Mouse (Mus musculus) embryonic facial prominence, embryonic 11.5 days (tissue): Measurements from ENCODE around the gene Aff3. TPM values are rescaled to one million over a fixed set of nuclear protein-coding genes. Genes with fewer than 3 reads are reported as not detected.

ENCODE experiments used
- ATAC-seq: fragments of 200-750 bp; cut with Nextera tagmentation; replicated peaks from 2 replicates; pipeline ENCODE4 v1.8.0; 2017; ENCODE audit warnings: low read depth; ENCODE audit not compliant: insufficient number of reproducible peaks, low FRiP score, low TSS enrichment
- DNase-seq: peaks from one replicate; pipeline ENCODE4 v3.0.0-alpha.2; 2015; ENCODE audit warnings: low spot score
- H3K27ac ChIP-seq: fragments of 300-500 bp; sonication (generic); replicated peaks from 2 replicates; pipeline ENCODE4 v1.5.1; 2014; ENCODE audit warnings: mild to moderate bottlenecking, low read depth, low read length, control low read depth
- H3K27me3 ChIP-seq: fragments of 300-500 bp; sonication (generic); 2 replicates; pipeline ENCODE4 v1.6.1; 2014; ENCODE audit warnings: mild to moderate bottlenecking, low read length, moderate library complexity, mixed read lengths; ENCODE audit not compliant: control insufficient read depth, insufficient read depth
- H3K36me3 ChIP-seq: fragments of 300-500 bp; sonication (generic); replicated peaks from 2 replicates; pipeline ENCODE4 v1.6.1; 2014; ENCODE audit warnings: low read depth, mild to moderate bottlenecking, low read length, moderate library complexity, mixed read lengths; ENCODE audit not compliant: control insufficient read depth, insufficient read depth
- H3K4me1 ChIP-seq: fragments of 300-500 bp; sonication (generic); 2 replicates; pipeline ENCODE4 v1.6.1; 2014; ENCODE audit warnings: low read length, mixed read lengths; ENCODE audit not compliant: control insufficient read depth, insufficient read depth
- H3K4me2 ChIP-seq: fragments of 300-500 bp; sonication (generic); 2 replicates; pipeline ENCODE4 v1.6.1; 2014; ENCODE audit warnings: low read depth, mild to moderate bottlenecking, control low read depth, low read length, moderate library complexity
- H3K4me3 ChIP-seq: fragments of 300-500 bp; sonication (generic); 2 replicates; pipeline ENCODE4 v1.5.1; 2014; ENCODE audit warnings: low read depth, low read length, control low read depth
- H3K9ac ChIP-seq: fragments of 300-500 bp; sonication (generic); replicated peaks from 2 replicates; pipeline ENCODE4 v1.6.1; 2014; ENCODE audit warnings: mild to moderate bottlenecking, control low read depth, low read length
- H3K9me3 ChIP-seq: fragments of 300-500 bp; sonication (generic); replicated peaks from 2 replicates; pipeline ENCODE4 v1.6.1; 2016; ENCODE audit warnings: mild to moderate bottlenecking, low read length, inconsistent platforms, mixed read lengths; ENCODE audit not compliant: control insufficient read depth
- WGBS: fragments of 180-500 bp; shearing (Covaris S2); extraction: QIAGEN DNeasy Blood & Tissue Kit; methylation state at CpG from one replicate; pipeline ENCODE4 v1.1.7; 2014; 5-methylcytosine and 5-hydroxymethylcytosine counted together
- polyA plus RNA-seq: library from polyadenylated mRNA; unstranded; fragments of >200 nt; fragmentation: Nextera tagmentation; extraction: Ambion mirVana; gene quantifications from 2 replicates; pipeline ENCODE4 v1.2.1, GENCODE M21; 2014

Gene Aff3
- polyA plus RNA-seq, 1 experiment from 2014 or later: 17.5 TPM

- peak; percentile 27 for DNase-seq
- H3K4me1 ChIP-seq: no peaks in the 10 kb centered on the region
- no peaks in the 10 kb centered on the region; the same call in 1 of the 2 replicates for H3K36me3 ChIP-seq
- H3K27ac ChIP-seq: no peak overlapping the region
- ATAC-seq: no peak
- H3K9ac ChIP-seq: no peak overlapping the region
- no peak overlapping the region for H3K4me2 ChIP-seq
- 95% methylated on average over 3 of the region's 3 CpGs for WGBS
- no peak overlapping the region for H3K4me3 ChIP-seq
- H3K27me3 ChIP-seq: no peaks in the 10 kb centered on the region
- peaks cover 8% of the 10 kb centered on the region for H3K9me3 ChIP-seq
Measured at GRCm38 (mm10) chr1:38225166-38225565, 439.6 kb downstream of the Aff3 start.

- DNase-seq: no peak
- peaks cover 8% of the 10 kb centered on the region for H3K9me3 ChIP-seq
- H3K27ac ChIP-seq: no peak overlapping the region
- no peaks in the 10 kb centered on the region; the same call in 1 of the 2 replicates for H3K36me3 ChIP-seq
- 83% methylated on average over 1 of the region's 1 CpGs for WGBS
- no peaks in the 10 kb centered on the region for H3K4me1 ChIP-seq
- ATAC-seq: no peak
- no peak overlapping the region for H3K4me2 ChIP-seq
- H3K9ac ChIP-seq: no peak overlapping the region
- no peaks in the 10 kb centered on the region for H3K27me3 ChIP-seq
- H3K4me3 ChIP-seq: no peak overlapping the region
Measured at GRCm38 (mm10) chr1:38222160-38222559, 442.6 kb downstream of the Aff3 start.

GRCm38 (mm10) chr1:38221431-38221830, 443.3 kb downstream of the Aff3 start:
- Histone ChIP-seq H3K4me2 (no peak overlapping the region), H3K4me3 (no peak overlapping the region), H3K27ac (no peak overlapping the region), H3K4me1 (no peaks in the 10 kb centered on the region), H3K9me3 (peaks cover 8% of the 10 kb centered on the region), H3K9ac (no peak overlapping the region), H3K27me3 (no peaks in the 10 kb centered on the region), H3K36me3 (no peaks in the 10 kb centered on the region; the same call in 1 of the 2 replicates)
- WGBS: 93% methylated on average over 8 of the region's 8 CpGs
- no peak for DNase-seq
- ATAC-seq: no peak

DNA sequence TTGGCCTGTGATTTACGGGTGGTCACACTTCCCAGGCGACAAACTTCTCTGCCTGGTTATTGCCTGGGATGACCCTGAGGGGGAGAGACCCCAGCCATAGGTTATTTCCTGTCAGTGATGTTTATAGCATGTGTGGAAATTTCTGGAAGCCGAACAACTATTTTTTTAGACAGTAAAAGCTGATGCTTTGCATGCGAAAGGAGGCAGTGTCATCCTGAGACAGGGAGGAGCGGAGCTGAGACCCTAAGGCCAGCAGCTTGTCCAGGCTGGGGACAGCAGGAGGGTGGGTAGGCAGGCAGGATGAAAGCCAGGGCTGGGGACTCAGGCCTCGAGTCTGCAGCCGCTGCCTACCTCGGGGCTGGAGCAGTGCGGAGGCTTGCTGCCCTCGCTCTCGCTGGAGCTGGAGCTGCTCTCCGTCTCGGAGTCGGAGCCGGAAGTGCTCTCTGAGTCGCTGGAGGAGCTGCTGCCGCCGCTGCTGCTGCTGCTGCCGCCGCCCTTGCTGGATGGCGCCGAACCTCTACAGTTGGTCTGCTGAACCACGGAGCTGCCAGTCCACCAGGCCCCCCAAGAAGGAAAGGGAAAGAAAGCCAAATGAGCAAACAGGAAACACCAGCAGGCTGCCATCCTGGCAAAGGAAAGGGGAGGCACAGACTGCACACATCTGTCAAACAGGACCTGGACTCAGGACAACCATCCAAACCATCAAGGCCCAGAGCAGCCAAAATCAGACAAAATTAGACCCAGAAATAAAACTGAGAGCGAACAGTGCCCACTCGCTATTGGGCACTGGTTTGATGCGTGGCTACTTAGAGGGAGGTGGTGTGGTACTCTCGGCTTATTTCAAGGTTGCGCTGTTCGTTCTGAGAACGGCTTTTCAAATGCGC, 446.6 kb downstream of the Aff3 start:
- Histone ChIP-seq H3K9me3 (no peaks in the 10 kb centered on the region), H3K4me2 (no peak overlapping the region), H3K36me3 (no peaks in the 10 kb centered on the region), H3K9ac (no peak overlapping the region), H3K4me3 (no peak overlapping the region), H3K27me3 (no peaks in the 10 kb centered on the region), H3K27ac (no peak overlapping the region), H3K4me1 (no peaks in the 10 kb centered on the region)
- no peak for ATAC-seq
- WGBS: 75% methylated on average over 31 of the region's 31 CpGs
- no peak for DNase-seq

DNA sequence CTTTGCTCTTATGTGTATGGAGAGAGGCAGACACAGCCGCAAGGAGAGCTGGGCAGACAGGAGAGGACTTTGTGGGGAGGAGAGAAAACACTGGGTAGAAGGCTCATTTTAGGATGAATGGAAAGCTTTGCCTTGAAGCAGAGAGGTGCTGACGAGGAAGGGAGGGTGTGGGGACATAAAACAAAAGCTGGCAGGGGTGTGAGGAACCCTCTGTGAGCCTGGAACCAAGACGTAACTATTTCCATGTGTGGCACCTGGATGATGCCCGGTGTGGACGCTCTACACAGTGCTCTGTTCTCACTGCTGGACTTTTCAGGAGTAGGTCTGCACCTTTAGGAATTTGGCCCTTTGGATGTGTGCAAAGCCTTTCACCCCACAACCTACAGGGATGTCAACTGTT, 447.7 kb downstream of the Aff3 start:
- DNase-seq: no peak
- H3K4me2 ChIP-seq: no peak overlapping the region
- H3K4me3 ChIP-seq: no peak overlapping the region
- no peak overlapping the region for H3K27ac ChIP-seq
- 60% methylated on average over 5 of the region's 5 CpGs for WGBS
- H3K27me3 ChIP-seq: no peaks in the 10 kb centered on the region
- no peak overlapping the region for H3K9ac ChIP-seq
- H3K36me3 ChIP-seq: no peaks in the 10 kb centered on the region
- no peaks in the 10 kb centered on the region for H3K9me3 ChIP-seq
- H3K4me1 ChIP-seq: no peaks in the 10 kb centered on the region
- no peak for ATAC-seq

- DNase-seq (no peak), ATAC-seq (no peak)
Measured at GRCm38 (mm10) chr1:38213377-38213776, 451.4 kb downstream of the Aff3 start.

DNA sequence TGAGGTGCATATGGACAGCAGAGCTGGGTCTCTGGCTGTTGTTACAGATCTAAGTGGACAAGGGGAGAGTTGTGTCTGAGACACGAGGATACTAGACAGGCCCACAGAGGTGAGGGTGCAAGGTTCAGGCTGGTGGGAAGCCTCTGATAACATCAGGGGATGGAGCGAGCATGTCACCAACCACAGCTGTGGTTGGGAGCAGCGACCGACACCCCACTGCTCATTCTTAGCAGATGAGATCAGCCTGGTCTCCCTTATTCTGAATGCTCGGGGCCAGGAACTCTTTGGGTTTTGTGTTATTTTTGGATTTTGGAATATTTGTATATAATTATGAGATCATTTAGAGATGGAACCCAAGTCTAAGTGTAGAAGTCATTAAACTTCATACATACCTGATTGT, 452.4 kb downstream of the Aff3 start:
- H3K9ac ChIP-seq: no peak overlapping the region
- no peaks in the 10 kb centered on the region for H3K9me3 ChIP-seq
- DNase-seq (no peak), ATAC-seq (no peak)
- WGBS: 69% methylated on average over 5 of the region's 5 CpGs
- H3K4me3 ChIP-seq: no peak overlapping the region
- H3K36me3 ChIP-seq: peaks cover 2% of the 10 kb centered on the region; the same call in 1 of the 2 replicates
- no peak overlapping the region for H3K27ac ChIP-seq
- H3K27me3 ChIP-seq: no peaks in the 10 kb centered on the region
- H3K4me2 ChIP-seq: no peak overlapping the region
- no peaks in the 10 kb centered on the region for H3K4me1 ChIP-seq

More at GRCm38 (mm10) chr1:38213377-38213776, 451.4 kb downstream of the Aff3 start:
- WGBS: 73% methylated on average over 3 of the region's 3 CpGs
- no peak overlapping the region for H3K4me3 ChIP-seq
- no peak overlapping the region for H3K4me2 ChIP-seq
- no peak overlapping the region for H3K9ac ChIP-seq
- H3K9me3 ChIP-seq: no peaks in the 10 kb centered on the region
- H3K4me1 ChIP-seq: no peaks in the 10 kb centered on the region
- no peak overlapping the region for H3K27ac ChIP-seq
- peaks cover 2% of the 10 kb centered on the region; the same call in 1 of the 2 replicates for H3K36me3 ChIP-seq
- H3K27me3 ChIP-seq: no peaks in the 10 kb centered on the region

DNA sequence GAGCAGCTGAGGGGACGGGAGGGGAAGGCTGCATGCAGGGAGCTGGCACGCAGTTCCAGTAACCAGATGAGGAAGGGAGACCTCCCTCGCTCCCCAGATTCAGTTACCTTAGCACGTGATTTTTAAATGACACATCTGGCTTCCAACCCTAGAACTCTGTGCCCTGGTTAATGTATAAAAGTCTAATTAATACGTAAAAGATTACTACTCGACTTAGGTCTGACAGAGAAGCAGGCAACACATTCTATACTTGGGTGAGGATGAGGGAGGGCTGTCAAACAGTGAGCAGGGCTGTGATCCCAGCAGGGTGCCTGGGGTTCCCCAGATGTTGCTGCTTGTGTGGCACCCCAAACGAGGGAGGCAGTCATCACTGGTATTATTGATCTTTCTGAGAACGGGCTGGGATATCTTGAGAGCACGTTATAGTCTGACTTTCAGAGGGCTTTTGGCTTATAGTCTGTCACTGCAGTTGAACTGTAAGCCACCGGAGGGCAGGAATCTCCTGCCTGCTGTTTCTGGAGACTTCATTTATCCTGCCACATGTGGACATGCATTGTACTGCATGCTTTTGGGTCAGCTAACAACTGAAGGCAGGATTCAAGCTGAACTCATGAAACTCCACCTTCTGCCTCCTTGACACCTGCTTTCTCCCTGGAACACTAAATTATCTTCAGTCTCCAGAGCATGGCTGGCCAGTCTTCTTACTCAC, 462.1 kb downstream of the Aff3 start:
- no peaks in the 10 kb centered on the region; the same call in 1 of the 2 replicates for H3K36me3 ChIP-seq
- 81% methylated on average over 10 of the region's 10 CpGs for WGBS

More for the DNA sequence above, 462.1 kb downstream of the Aff3 start:
- DNase-seq (peak; percentile 63), ATAC-seq (no peak)
- H3K4me2 ChIP-seq: no peak overlapping the region
- H3K9ac ChIP-seq: no peak overlapping the region
- no peaks in the 10 kb centered on the region for H3K27me3 ChIP-seq
- H3K4me1 ChIP-seq: no peaks in the 10 kb centered on the region
- H3K9me3 ChIP-seq: no peaks in the 10 kb centered on the region
- H3K4me3 ChIP-seq: no peak overlapping the region
- no peak overlapping the region for H3K27ac ChIP-seq
